Mouse (Mus musculus) neural tube, embryonic 15.5 days (tissue): ENCODE results near the gene Fam171a2. TPM values are rescaled to one million over a fixed set of nuclear protein-coding genes. Genes with fewer than 3 reads are reported as not detected.

ENCODE experiments used
- ATAC-seq: fragments of 200-750 bp; cut with Nextera tagmentation; 2 replicates; pipeline ENCODE4 v1.8.0; 2017; ENCODE audit warnings: mild to moderate bottlenecking, moderate TSS enrichment, moderate library complexity; ENCODE audit not compliant: low FRiP score
- H3K27ac ChIP-seq: fragments of 300-500 bp; sonication (generic); replicated peaks from 2 replicates; pipeline ENCODE4 v1.5.1; 2015; ENCODE audit warnings: mild to moderate bottlenecking, inconsistent platforms
- H3K27me3 ChIP-seq: fragments of 300-500 bp; sonication (generic); replicated peaks from 2 replicates; pipeline ENCODE4 v1.6.1; 2015; ENCODE audit warnings: inconsistent platforms
- H3K36me3 ChIP-seq: fragments of 300-500 bp; sonication (generic); 2 replicates; pipeline ENCODE4 v1.6.1; 2015; ENCODE audit warnings: inconsistent platforms
- H3K4me1 ChIP-seq: fragments of 300-500 bp; sonication (generic); 2 replicates; pipeline ENCODE4 v1.6.1; 2015; ENCODE audit warnings: inconsistent platforms
- H3K4me2 ChIP-seq: fragments of 300-500 bp; sonication (generic); 2 replicates; pipeline ENCODE4 v1.6.1; 2015; ENCODE audit warnings: inconsistent platforms, mild to moderate bottlenecking, moderate library complexity
- H3K4me3 ChIP-seq: fragments of 300-500 bp; sonication (generic); replicated peaks from 2 replicates; pipeline ENCODE4 v1.5.1; 2015; ENCODE audit warnings: mild to moderate bottlenecking, inconsistent platforms
- H3K9ac ChIP-seq: fragments of 300-500 bp; sonication (generic); replicated peaks from 2 replicates; pipeline ENCODE4 v1.6.1; 2015; ENCODE audit warnings: mild to moderate bottlenecking, inconsistent platforms
- H3K9me3 ChIP-seq: fragments of 300-500 bp; sonication (generic); replicated peaks from 2 replicates; pipeline ENCODE4 v1.6.1; 2016; ENCODE audit warnings: inconsistent platforms
- WGBS: fragments of 180-500 bp; shearing (Covaris S2); methylation state at CpG from one replicate; pipeline ENCODE4 v1.1.7; 2015; ENCODE audit warnings: mixed read lengths; 5-methylcytosine and 5-hydroxymethylcytosine counted together
- polyA plus RNA-seq: library from polyadenylated mRNA; unstranded; fragments of >200 nt; fragmentation: Nextera tagmentation; extraction: Ambion mirVana; gene quantifications from 2 replicates; pipeline ENCODE4 v1.2.1, GENCODE M21; 2015

Gene Fam171a2
- polyA plus RNA-seq, 1 experiment from 2014 or later: 28.3 TPM

GRCm38 (mm10) chr11:102479581-102479980, 32.1 kb upstream of the Fam171a2 start:
- peaks cover 60% of the 10 kb centered on the region for H3K36me3 ChIP-seq
- 95% methylated on average over 23 of the region's 23 CpGs for WGBS
- H3K4me2 ChIP-seq: no peak overlapping the region
- H3K27me3 ChIP-seq: no peaks in the 10 kb centered on the region
- ATAC-seq: no peak
- no peak overlapping the region for H3K4me3 ChIP-seq
- H3K27ac ChIP-seq: no peak overlapping the region
- no peaks in the 10 kb centered on the region for H3K9me3 ChIP-seq
- H3K4me1 ChIP-seq: no peaks in the 10 kb centered on the region
- no peak overlapping the region for H3K9ac ChIP-seq

GRCm38 (mm10) chr11:102478671-102479070, 31.2 kb upstream of the Fam171a2 start:
- H3K36me3 ChIP-seq: peaks cover 57% of the 10 kb centered on the region
- no peak overlapping the region for H3K4me3 ChIP-seq
- ATAC-seq: no peak
- WGBS: 77% methylated on average over 3 of the region's 3 CpGs
- no peaks in the 10 kb centered on the region for H3K27me3 ChIP-seq
- no peak overlapping the region for H3K9ac ChIP-seq
- no peaks in the 10 kb centered on the region for H3K4me1 ChIP-seq
- H3K4me2 ChIP-seq: no peak overlapping the region
- no peak overlapping the region for H3K27ac ChIP-seq
- no peaks in the 10 kb centered on the region for H3K9me3 ChIP-seq

- Histone ChIP-seq H3K27ac (no peak overlapping the region), H3K4me2 (no peak overlapping the region), H3K27me3 (no peaks in the 10 kb centered on the region), H3K4me1 (no peaks in the 10 kb centered on the region), H3K36me3 (peaks cover 32% of the 10 kb centered on the region), H3K4me3 (no peak overlapping the region), H3K9me3 (no peaks in the 10 kb centered on the region), H3K9ac (no peak overlapping the region)
- ATAC-seq: no peak
- 98% methylated on average over 3 of the region's 3 CpGs for WGBS
Measured at GRCm38 (mm10) chr11:102475027-102475426, 27.5 kb upstream of the Fam171a2 start.

GRCm38 (mm10) chr11:102469648-102470357, 22.3 kb upstream of the Fam171a2 start, which contains the start of gene Itga2b:
Gene Itga2b, minus strand, starts transcription at chr11:102470122.
- Histone ChIP-seq H3K4me2 (no peak within 1 kb of the TSS), H3K9ac (no peak within 1 kb of the TSS), H3K4me1 (peaks cover 20% of the 10 kb centered on the region), H3K27me3 (0 out of 2 replicates have a peak, but pooled peaks cover 2% of the 10 kb centered on the region), H3K36me3 (no peaks in the 10 kb centered on the region), H3K4me3 (no peak within 1 kb of the TSS), H3K27ac (no peak within 1 kb of the TSS), H3K9me3 (no peaks in the 10 kb centered on the region)
- no peak for ATAC-seq
- 68% methylated on average over 11 of the region's 11 CpGs for WGBS

DNA sequence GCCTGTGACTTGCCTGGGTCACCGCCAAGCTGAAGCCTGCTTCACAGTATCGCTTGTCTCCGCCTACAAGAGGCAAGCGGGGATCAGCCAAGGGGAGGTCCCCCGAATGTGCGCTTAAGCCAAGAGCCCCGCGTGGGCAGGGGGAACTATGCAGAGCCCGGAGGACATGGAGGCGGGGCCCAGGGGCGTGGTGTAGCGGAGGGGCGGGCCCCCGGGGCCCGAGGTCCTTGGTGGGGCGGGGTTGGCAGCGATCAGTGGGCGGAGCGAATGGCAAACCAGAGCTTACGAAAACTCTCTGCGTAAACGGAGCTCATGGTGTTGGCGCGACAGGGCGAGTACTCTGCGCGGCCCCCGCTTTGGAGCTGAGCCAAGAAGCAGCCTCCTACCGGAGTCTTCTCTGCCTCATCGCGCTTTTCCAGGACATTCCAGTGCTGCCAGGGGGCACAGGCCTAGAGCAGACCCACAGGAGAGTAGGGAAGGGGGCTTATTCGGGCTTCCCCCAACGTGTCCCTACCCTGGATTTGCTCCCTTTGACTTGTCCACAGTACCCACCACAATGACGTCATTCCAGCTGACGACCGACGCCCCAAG, 19.7 kb upstream of the Fam171a2 start:
- H3K4me2 ChIP-seq: peak overlapping the region; percentile 95
- peak overlapping the region; percentile 48 for H3K4me3 ChIP-seq
- WGBS: 0% methylated on average over 37 of the region's 37 CpGs
- ATAC-seq: peak; percentile 87
- no peaks in the 10 kb centered on the region for H3K36me3 ChIP-seq
- H3K9ac ChIP-seq: peak overlapping the region; percentile 51
- H3K27ac ChIP-seq: peak overlapping the region; percentile 61
- H3K27me3 ChIP-seq: 0 out of 2 replicates have a peak, but pooled peaks cover 2% of the 10 kb centered on the region
- H3K4me1 ChIP-seq: peaks cover 20% of the 10 kb centered on the region
- no peaks in the 10 kb centered on the region for H3K9me3 ChIP-seq

DNA sequence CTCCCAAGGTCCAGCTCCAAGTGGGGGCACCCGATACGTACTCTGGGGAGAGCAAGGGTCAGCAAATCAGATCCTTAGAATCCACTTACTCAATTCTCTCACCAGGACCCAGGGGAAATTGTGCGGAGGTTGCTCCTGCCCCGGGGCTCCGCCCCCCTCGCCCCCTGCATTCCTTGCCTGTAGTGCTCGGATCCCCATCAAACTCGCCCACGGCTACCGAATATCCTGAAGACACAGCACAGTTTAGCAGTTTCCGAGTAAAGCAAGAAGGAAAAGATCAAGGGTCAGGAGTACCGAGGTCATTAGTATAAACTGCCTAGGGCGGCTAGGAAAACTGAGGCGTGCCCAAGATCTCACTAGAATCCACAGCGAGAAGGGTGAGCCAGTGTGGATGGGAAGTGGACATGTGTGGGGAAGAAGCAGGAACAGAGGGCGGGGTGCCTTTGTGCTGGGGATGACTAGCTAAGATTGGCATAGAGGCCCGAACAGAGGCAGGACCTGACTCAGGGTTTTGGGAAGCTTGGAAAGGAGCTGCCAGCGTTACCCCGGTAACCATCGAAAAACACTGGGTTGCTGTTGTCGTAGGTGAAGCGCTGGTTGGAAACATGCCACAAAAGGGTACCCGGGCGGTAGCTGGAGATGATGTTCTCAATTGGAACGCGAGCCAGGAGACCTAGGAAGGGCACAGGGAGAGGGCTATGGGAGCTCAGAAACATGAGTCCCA, 18.4 kb upstream of the Fam171a2 start:
- Histone ChIP-seq H3K4me2 (peak overlapping the region; percentile 15), H3K4me1 (peaks cover 20% of the 10 kb centered on the region), H3K9me3 (no peaks in the 10 kb centered on the region), H3K27me3 (peaks cover 9% of the 10 kb centered on the region; the same call in 1 of the 2 replicates), H3K36me3 (no peaks in the 10 kb centered on the region), H3K9ac (no peak overlapping the region), H3K27ac (peak overlapping the region; percentile 61; the same call in 1 of the 2 replicates), H3K4me3 (no peak overlapping the region)
- 9% methylated on average over 26 of the region's 26 CpGs for WGBS
- no peak for ATAC-seq

DNA sequence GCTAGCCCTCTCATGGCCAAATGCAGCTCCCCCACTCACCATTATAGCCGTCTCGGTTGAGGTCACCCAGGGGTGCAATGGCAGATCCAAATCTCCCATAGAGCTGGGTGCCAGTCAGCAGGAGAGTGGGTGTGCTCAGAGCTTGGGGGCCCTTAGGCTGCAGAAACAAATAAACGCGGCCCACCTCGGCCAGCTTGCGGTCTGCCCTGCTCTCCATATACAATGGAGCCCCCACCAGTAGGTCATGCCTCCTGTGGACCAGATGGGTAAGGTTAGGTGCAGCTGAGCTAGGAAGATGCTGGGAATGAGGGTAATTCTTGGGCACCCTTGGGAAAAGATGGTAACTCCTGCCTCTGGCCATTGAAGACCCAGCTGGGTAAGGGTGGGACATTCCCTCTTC, 17.4 kb upstream of the Fam171a2 start:
- Histone ChIP-seq H3K9ac (no peak overlapping the region), H3K36me3 (no peaks in the 10 kb centered on the region), H3K27me3 (peaks cover 14% of the 10 kb centered on the region; the same call in 1 of the 2 replicates), H3K4me2 (no peak overlapping the region), H3K27ac (no peak overlapping the region), H3K4me1 (peaks cover 20% of the 10 kb centered on the region), H3K4me3 (no peak overlapping the region), H3K9me3 (no peaks in the 10 kb centered on the region)
- no peak for ATAC-seq
- 95% methylated on average over 6 of the region's 6 CpGs for WGBS

GRCm38 (mm10) chr11:102461764-102462163, 14.3 kb upstream of the Fam171a2 start:
- Histone ChIP-seq H3K4me2 (no peak overlapping the region), H3K27me3 (peaks cover 24% of the 10 kb centered on the region), H3K36me3 (no peaks in the 10 kb centered on the region), H3K4me3 (no peak overlapping the region), H3K27ac (no peak overlapping the region), H3K9ac (no peak overlapping the region), H3K4me1 (peaks cover 10% of the 10 kb centered on the region), H3K9me3 (no peaks in the 10 kb centered on the region)
- no peak for ATAC-seq
- WGBS: 80% methylated on average over 3 of the region's 3 CpGs

DNA sequence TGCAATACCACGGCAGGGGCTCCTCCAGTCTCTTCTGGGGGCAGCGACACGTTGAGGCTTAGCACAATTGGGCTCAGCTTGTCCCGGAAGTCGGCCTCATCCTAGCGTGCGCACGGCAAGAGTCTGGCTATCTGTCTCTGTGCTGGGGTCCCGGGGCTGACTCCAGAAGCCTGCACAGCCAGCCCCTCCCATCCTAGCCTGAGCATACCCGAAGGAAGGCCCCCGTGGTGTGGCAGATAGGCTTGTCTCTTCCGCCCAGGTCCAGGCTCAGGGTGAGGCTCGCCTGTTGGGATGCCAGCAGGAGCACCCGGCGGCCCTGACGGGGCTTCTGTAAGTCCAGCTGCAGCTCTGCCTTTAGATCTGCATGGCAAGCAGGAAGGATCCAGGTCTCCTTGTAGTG, 13.1 kb upstream of the Fam171a2 start:
- 68% methylated on average over 16 of the region's 16 CpGs for WGBS
- Histone ChIP-seq H3K4me2 (no peak overlapping the region), H3K4me1 (peaks cover 7% of the 10 kb centered on the region)

GRCm38 (mm10) chr11:102455740-102456396, 8.4 kb upstream of the Fam171a2 start:
- WGBS: under 1% methylated on average over 34 of the region's 40 CpGs
- peaks cover 31% of the 10 kb centered on the region for H3K27me3 ChIP-seq

More for the DNA sequence above, 13.1 kb upstream of the Fam171a2 start:
- Histone ChIP-seq H3K9me3 (no peaks in the 10 kb centered on the region), H3K36me3 (no peaks in the 10 kb centered on the region), H3K4me3 (no peak overlapping the region), H3K27me3 (peaks cover 25% of the 10 kb centered on the region), H3K9ac (no peak overlapping the region), H3K27ac (no peak overlapping the region)
- no peak for ATAC-seq

DNA sequence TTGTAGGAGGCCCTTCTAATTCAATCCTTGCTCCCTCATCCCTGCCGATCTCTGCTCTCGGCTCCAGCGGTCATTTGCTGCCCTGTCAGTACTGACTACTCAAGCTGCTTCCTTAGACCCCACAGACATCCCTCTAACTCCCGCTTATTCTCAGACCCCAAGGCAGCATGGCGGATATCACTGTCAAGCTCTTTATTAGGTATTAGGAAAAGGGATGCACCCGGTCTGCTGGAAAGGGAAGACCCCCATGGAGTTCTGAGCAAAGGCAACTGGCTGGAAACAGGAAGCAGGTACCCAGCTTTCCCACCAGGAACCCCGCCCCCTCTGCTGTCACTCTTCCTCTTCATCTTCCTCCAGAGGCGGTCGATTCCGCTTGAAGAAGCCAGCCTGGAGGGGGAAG, 5.6 kb upstream of the Fam171a2 start:
- Histone ChIP-seq H3K27ac (no peak overlapping the region), H3K4me1 (peaks cover 21% of the 10 kb centered on the region), H3K9ac (no peak overlapping the region), H3K4me3 (no peak overlapping the region), H3K4me2 (no peak overlapping the region), H3K27me3 (peaks cover 25% of the 10 kb centered on the region; the same call in 1 of the 2 replicates), H3K36me3 (no peaks in the 10 kb centered on the region), H3K9me3 (no peaks in the 10 kb centered on the region)
- no peak for ATAC-seq
- 23% methylated on average over 10 of the region's 10 CpGs for WGBS

More at GRCm38 (mm10) chr11:102455740-102456396, 8.4 kb upstream of the Fam171a2 start:
- no peaks in the 10 kb centered on the region for H3K36me3 ChIP-seq
- H3K9ac ChIP-seq: peak overlapping the region; percentile 67
- H3K9me3 ChIP-seq: no peaks in the 10 kb centered on the region
- H3K4me3 ChIP-seq: peak overlapping the region; percentile 56
- H3K4me2 ChIP-seq: peak overlapping the region; percentile 92
- peak overlapping the region; percentile 70 for H3K27ac ChIP-seq
- ATAC-seq: peak; percentile 92
- H3K4me1 ChIP-seq: peaks cover 14% of the 10 kb centered on the region
